Mouse (Mus musculus): Measurements from ENCODE around the gene Nrbf2. TPM values are rescaled to one million over a fixed set of nuclear protein-coding genes. Genes with fewer than 3 reads are reported as not detected.

The Nrbf2 gene
- polyA plus RNA-seq, 1 experiment from 2014 or later = 35.7 TPM

GRCm38 (mm10) chr10:67317931-67318460, 32.9 kb upstream of the Nrbf2 start:
- no peaks in the 10 kb centered on the region for H3K36me3 ChIP-seq (ENCODE audit: control insufficient read depth, insufficient read depth, low read length)
- H3K4me1 ChIP-seq (ENCODE audit: control insufficient read depth, insufficient read depth, low read length) = no peaks in the 10 kb centered on the region
- peak; percentile 55; the same call in 1 of the 2 replicates for ATAC-seq (replicated peaks; ENCODE audit: insufficient number of reproducible peaks, low FRiP score, low TSS enrichment)
- H3K4me3 ChIP-seq (ENCODE audit: low read depth, low read length) = peak overlapping the region; percentile 41
- under 1% methylated on average over 19 of the region's 20 CpGs for WGBS (ENCODE audit: insufficient replicate concordance)
- H3K27ac ChIP-seq (ENCODE audit: low read depth, low read length) = no peak overlapping the region
- peak overlapping the region; percentile 69 for H3K4me2 ChIP-seq
- H3K9ac ChIP-seq (ENCODE audit: low read depth, low read length) = peak overlapping the region; percentile 22; the same call in 1 of the 2 replicates
- H3K27me3 ChIP-seq (ENCODE audit: control insufficient read depth, insufficient read depth, low read length) = 0 out of 2 replicates have a peak, but pooled peaks cover 4% of the 10 kb centered on the region
- no peaks in the 10 kb centered on the region for H3K9me3 ChIP-seq (replicated peaks; ENCODE audit: control insufficient read depth, low read length)

GRCm38 (mm10) chr10:67314811-67315435, 29.8 kb upstream of the Nrbf2 start:
- Histone ChIP-seq H3K4me1 (ENCODE audit: control insufficient read depth, insufficient read depth, low read length) (0 out of 2 replicates have a peak, but pooled peaks cover 2% of the 10 kb centered on the region), H3K4me2 (no peak overlapping the region), H3K27ac (ENCODE audit: low read depth, low read length) (no peak overlapping the region), H3K36me3 (ENCODE audit: control insufficient read depth, insufficient read depth, low read length) (no peaks in the 10 kb centered on the region), H3K4me3 (ENCODE audit: low read depth, low read length) (no peak overlapping the region), H3K9ac (ENCODE audit: low read depth, low read length) (no peak overlapping the region), H3K27me3 (ENCODE audit: control insufficient read depth, insufficient read depth, low read length) (0 out of 2 replicates have a peak, but pooled peaks cover 4% of the 10 kb centered on the region), H3K9me3 (replicated peaks; ENCODE audit: control insufficient read depth, low read length) (no peaks in the 10 kb centered on the region)
- WGBS (ENCODE audit: insufficient replicate concordance) = 15% methylated on average over 12 of the region's 12 CpGs
- no peak for ATAC-seq (replicated peaks; ENCODE audit: insufficient number of reproducible peaks, low FRiP score, low TSS enrichment)

GRCm38 (mm10) chr10:67312456-67312855, 27.4 kb upstream of the Nrbf2 start:
- no peaks in the 10 kb centered on the region for H3K36me3 ChIP-seq (ENCODE audit: control insufficient read depth, insufficient read depth, low read length)
- no peak overlapping the region for H3K4me3 ChIP-seq (ENCODE audit: low read depth, low read length)
- no peaks in the 10 kb centered on the region for H3K9me3 ChIP-seq (replicated peaks; ENCODE audit: control insufficient read depth, low read length)
- H3K4me1 ChIP-seq (ENCODE audit: control insufficient read depth, insufficient read depth, low read length) = 0 out of 2 replicates have a peak, but pooled peaks cover 2% of the 10 kb centered on the region
- 0 out of 2 replicates have a peak overlapping the region, but pooled peaks have one; percentile 29 for H3K27ac ChIP-seq (ENCODE audit: low read depth, low read length)
- no peak overlapping the region for H3K4me2 ChIP-seq
- 60% methylated on average over 6 of the region's 6 CpGs for WGBS (ENCODE audit: insufficient replicate concordance)
- no peak overlapping the region for H3K9ac ChIP-seq (ENCODE audit: low read depth, low read length)
- H3K27me3 ChIP-seq (ENCODE audit: control insufficient read depth, insufficient read depth, low read length) = no peaks in the 10 kb centered on the region
- ATAC-seq (replicated peaks; ENCODE audit: insufficient number of reproducible peaks, low FRiP score, low TSS enrichment) = no peak

- no peak overlapping the region for H3K9ac ChIP-seq (ENCODE audit: low read depth, low read length)
Measured at GRCm38 (mm10) chr10:67311277-67311959, 26.3 kb upstream of the Nrbf2 start.

GRCm38 (mm10) chr10:67309483-67310138, 24.5 kb upstream of the Nrbf2 start:
- Histone ChIP-seq H3K27me3 (ENCODE audit: control insufficient read depth, insufficient read depth, low read length) (no peaks in the 10 kb centered on the region), H3K36me3 (ENCODE audit: control insufficient read depth, insufficient read depth, low read length) (no peaks in the 10 kb centered on the region), H3K9ac (ENCODE audit: low read depth, low read length) (no peak overlapping the region), H3K4me2 (no peak overlapping the region), H3K4me1 (ENCODE audit: control insufficient read depth, insufficient read depth, low read length) (0 out of 2 replicates have a peak, but pooled peaks cover 2% of the 10 kb centered on the region), H3K27ac (ENCODE audit: low read depth, low read length) (no peak overlapping the region), H3K9me3 (replicated peaks; ENCODE audit: control insufficient read depth, low read length) (no peaks in the 10 kb centered on the region), H3K4me3 (ENCODE audit: low read depth, low read length) (no peak overlapping the region)
- WGBS (ENCODE audit: insufficient replicate concordance) = 77% methylated on average over 7 of the region's 7 CpGs
- ATAC-seq (replicated peaks; ENCODE audit: insufficient number of reproducible peaks, low FRiP score, low TSS enrichment) = no peak

More at GRCm38 (mm10) chr10:67311277-67311959, 26.3 kb upstream of the Nrbf2 start:
- ATAC-seq (replicated peaks; ENCODE audit: insufficient number of reproducible peaks, low FRiP score, low TSS enrichment) = no peak
- no peak overlapping the region for H3K27ac ChIP-seq (ENCODE audit: low read depth, low read length)
- H3K4me2 ChIP-seq = no peak overlapping the region
- H3K27me3 ChIP-seq (ENCODE audit: control insufficient read depth, insufficient read depth, low read length) = no peaks in the 10 kb centered on the region
- H3K36me3 ChIP-seq (ENCODE audit: control insufficient read depth, insufficient read depth, low read length) = no peaks in the 10 kb centered on the region
- 0 out of 2 replicates have a peak, but pooled peaks cover 2% of the 10 kb centered on the region for H3K4me1 ChIP-seq (ENCODE audit: control insufficient read depth, insufficient read depth, low read length)
- WGBS (ENCODE audit: insufficient replicate concordance) = 29% methylated on average over 9 of the region's 9 CpGs
- H3K9me3 ChIP-seq (replicated peaks; ENCODE audit: control insufficient read depth, low read length) = no peaks in the 10 kb centered on the region
- H3K4me3 ChIP-seq (ENCODE audit: low read depth, low read length) = no peak overlapping the region

- no peaks in the 10 kb centered on the region for H3K9me3 ChIP-seq (replicated peaks; ENCODE audit: control insufficient read depth, low read length)
- H3K27me3 ChIP-seq (ENCODE audit: control insufficient read depth, insufficient read depth, low read length) = no peaks in the 10 kb centered on the region
- no peak overlapping the region for H3K27ac ChIP-seq (ENCODE audit: low read depth, low read length)
- no peak overlapping the region for H3K4me2 ChIP-seq
- WGBS (ENCODE audit: insufficient replicate concordance) = 38% methylated on average over 2 of the region's 2 CpGs
- no peaks in the 10 kb centered on the region for H3K4me1 ChIP-seq (ENCODE audit: control insufficient read depth, insufficient read depth, low read length)
- H3K9ac ChIP-seq (ENCODE audit: low read depth, low read length) = no peak overlapping the region
- H3K4me3 ChIP-seq (ENCODE audit: low read depth, low read length) = no peak overlapping the region
- ATAC-seq (replicated peaks; ENCODE audit: insufficient number of reproducible peaks, low FRiP score, low TSS enrichment) = no peak
- no peaks in the 10 kb centered on the region for H3K36me3 ChIP-seq (ENCODE audit: control insufficient read depth, insufficient read depth, low read length)
Measured at GRCm38 (mm10) chr10:67302340-67302739, 17.2 kb upstream of the Nrbf2 start.

GRCm38 (mm10) chr10:67301046-67301445, 15.9 kb upstream of the Nrbf2 start:
- ATAC-seq (replicated peaks; ENCODE audit: insufficient number of reproducible peaks, low FRiP score, low TSS enrichment) = no peak
- no peaks in the 10 kb centered on the region for H3K4me1 ChIP-seq (ENCODE audit: control insufficient read depth, insufficient read depth, low read length)
- H3K27ac ChIP-seq (ENCODE audit: low read depth, low read length) = no peak overlapping the region
- H3K4me2 ChIP-seq = no peak overlapping the region
- 85% methylated on average over 6 of the region's 6 CpGs for WGBS (ENCODE audit: insufficient replicate concordance)
- H3K27me3 ChIP-seq (ENCODE audit: control insufficient read depth, insufficient read depth, low read length) = no peaks in the 10 kb centered on the region
- no peak overlapping the region for H3K9ac ChIP-seq (ENCODE audit: low read depth, low read length)
- H3K4me3 ChIP-seq (ENCODE audit: low read depth, low read length) = no peak overlapping the region
- H3K9me3 ChIP-seq (replicated peaks; ENCODE audit: control insufficient read depth, low read length) = no peaks in the 10 kb centered on the region
- no peaks in the 10 kb centered on the region for H3K36me3 ChIP-seq (ENCODE audit: control insufficient read depth, insufficient read depth, low read length)

- no peaks in the 10 kb centered on the region for H3K4me1 ChIP-seq (ENCODE audit: control insufficient read depth, insufficient read depth, low read length)
- H3K27ac ChIP-seq (ENCODE audit: low read depth, low read length) = no peak overlapping the region
- no peaks in the 10 kb centered on the region for H3K9me3 ChIP-seq (replicated peaks; ENCODE audit: control insufficient read depth, low read length)
- no peaks in the 10 kb centered on the region for H3K27me3 ChIP-seq (ENCODE audit: control insufficient read depth, insufficient read depth, low read length)
- no peak overlapping the region for H3K4me2 ChIP-seq
- 79% methylated on average over 4 of the region's 4 CpGs for WGBS (ENCODE audit: insufficient replicate concordance)
- ATAC-seq (replicated peaks; ENCODE audit: insufficient number of reproducible peaks, low FRiP score, low TSS enrichment) = no peak
- no peak overlapping the region for H3K9ac ChIP-seq (ENCODE audit: low read depth, low read length)
- no peaks in the 10 kb centered on the region for H3K36me3 ChIP-seq (ENCODE audit: control insufficient read depth, insufficient read depth, low read length)
- no peak overlapping the region for H3K4me3 ChIP-seq (ENCODE audit: low read depth, low read length)
Measured at GRCm38 (mm10) chr10:67299285-67299684, 14.2 kb upstream of the Nrbf2 start.
